Mouse (Mus musculus) right cerebral cortex, postnatal 10 days (tissue): ENCODE measurements around the gene Arhgef25.

Source experiments
- DNase-seq, 2 experiments: peaks; one replicate each; pipeline ENCODE4 v3.0.0; 2021; ENCODE audit warnings: low spot score in 2 of 2

The Arhgef25 gene

GRCm38 (mm10) chr10:127186451-127186850, 3.4 kb downstream of the Arhgef25 start:
- no peak for DNase-seq

- DNase-seq: no peak
These were observed 4.4 kb downstream of the Arhgef25 start for GRCm38 (mm10) chr10:127185506-127185905.

DNA sequence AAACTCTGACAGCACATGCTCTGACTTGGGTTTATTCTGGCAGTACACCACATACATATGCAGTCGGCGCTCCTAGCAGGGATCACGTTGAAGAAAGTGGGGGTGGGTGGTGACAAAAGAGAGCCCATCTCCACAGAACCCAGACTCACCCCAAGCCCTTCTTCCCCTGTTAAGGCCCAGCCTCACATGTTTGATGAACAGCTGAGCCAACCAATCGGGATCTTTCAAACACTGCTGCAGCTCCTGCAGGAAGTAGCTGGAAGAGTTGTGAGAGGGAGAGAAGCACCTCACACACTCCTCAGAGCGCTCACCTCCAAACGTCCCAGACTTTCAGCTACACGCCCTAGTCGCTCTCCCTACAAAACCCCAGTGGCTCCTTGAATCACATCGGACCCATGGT, 4.8 kb downstream of the Arhgef25 start:
- DNase-seq: peak; percentile 73 to 77

GRCm38 (mm10) chr10:127183759-127184158, 6.1 kb downstream of the Arhgef25 start:
- no peak for DNase-seq

GRCm38 (mm10) chr10:127182624-127183023, 7.3 kb downstream of the Arhgef25 start:
- no peak for DNase-seq

DNA sequence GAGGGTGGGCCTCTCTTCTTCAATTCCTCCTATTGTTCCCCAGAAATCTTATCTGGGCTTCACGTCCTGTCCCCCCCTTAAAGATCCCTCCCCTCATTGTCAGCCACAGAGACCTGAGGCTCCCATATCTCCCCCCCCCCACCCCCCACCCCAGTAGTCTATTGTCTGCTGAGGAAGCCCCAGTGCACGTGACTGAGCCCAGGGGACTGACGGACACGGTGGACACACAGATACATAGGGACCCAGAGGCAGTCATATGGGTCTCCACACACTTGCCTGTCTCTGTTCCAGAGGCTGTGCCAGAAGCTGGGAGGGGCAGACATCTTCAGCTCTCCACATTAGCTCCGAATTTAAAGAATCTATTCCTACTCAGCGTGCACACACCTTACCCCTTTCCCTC, 8.3 kb downstream of the Arhgef25 start:
- DNase-seq: no peak

- DNase-seq: no peak
These were observed 9.2 kb downstream of the Arhgef25 start for GRCm38 (mm10) chr10:127180695-127181047.

GRCm38 (mm10) chr10:127179871-127180694, 9.8 kb downstream of the Arhgef25 start, which contains the start of gene Slc26a10:
Gene Slc26a10, minus strand, starts transcription at chr10:127180645.
- DNase-seq: peak in 1 of 2 experiments; percentile 71

- peak in 1 of 2 experiments; percentile 34 for DNase-seq
These were observed 11.4 kb downstream of the Arhgef25 start for GRCm38 (mm10) chr10:127178286-127179027.

DNA sequence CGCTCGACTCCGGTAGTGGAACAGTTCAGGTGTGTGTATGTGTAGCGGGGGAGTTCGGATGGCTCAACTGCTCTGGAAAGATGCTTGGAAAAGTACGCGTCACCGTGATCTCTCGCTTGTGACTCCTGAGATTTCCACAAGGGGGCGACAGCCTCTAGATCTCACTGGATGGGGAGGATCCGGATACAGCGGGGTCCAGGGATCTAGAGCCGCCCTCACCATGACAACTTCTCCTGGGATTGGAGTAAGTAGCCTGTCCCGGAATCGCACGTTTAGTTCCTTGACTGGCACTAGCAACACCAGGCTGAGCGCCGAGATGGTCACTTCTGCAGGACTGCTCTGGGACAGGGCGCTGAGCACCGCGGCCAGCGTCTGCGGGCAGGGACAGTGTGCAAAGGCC, 12.2 kb downstream of the Arhgef25 start:
- DNase-seq: peak; percentile 79 to 85

GRCm38 (mm10) chr10:127177235-127177634, 12.6 kb downstream of the Arhgef25 start:
- DNase-seq: no peak

GRCm38 (mm10) chr10:127176756-127177155, 13.1 kb downstream of the Arhgef25 start:
- DNase-seq: no peak

DNA sequence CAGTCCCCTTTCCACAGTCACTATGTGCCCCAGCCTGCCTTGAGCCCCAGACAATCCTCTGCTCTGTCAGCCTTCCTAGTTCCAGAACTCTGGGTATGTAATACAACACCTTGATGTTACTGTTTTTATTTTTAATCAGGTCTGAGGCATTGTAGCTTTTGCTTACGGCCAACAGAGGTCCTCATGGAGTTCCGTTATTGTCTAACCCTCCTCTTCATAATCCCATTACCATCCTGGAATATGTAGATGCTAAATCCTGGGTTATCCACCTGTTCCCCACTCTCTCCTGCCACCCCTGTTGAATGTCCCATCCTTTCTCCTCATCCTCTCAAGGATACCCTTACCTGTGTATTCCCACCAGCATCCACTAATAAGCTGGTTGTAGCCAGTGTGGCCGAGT, 13.7 kb downstream of the Arhgef25 start:
- DNase-seq: no peak

DNA sequence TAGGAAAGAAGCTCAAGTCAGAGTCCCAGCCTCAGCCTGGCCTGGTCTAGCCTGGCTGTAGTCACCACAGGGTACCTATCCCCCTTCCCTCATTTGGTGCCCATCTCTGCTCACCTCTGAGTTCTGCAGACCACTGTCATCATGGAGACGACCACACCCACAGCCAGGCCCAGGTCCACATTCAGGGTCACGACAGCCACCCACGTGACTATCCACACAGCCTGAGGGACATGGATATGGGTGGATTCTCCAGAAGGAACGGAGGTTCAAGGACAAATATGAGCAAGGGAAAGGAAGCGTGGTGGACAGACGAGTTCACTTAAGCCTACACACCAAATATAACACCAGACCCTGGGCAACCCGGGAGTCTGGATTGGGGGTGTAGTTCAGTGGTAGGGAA, 15.7 kb downstream of the Arhgef25 start:
- DNase-seq: peak in 1 of 2 experiments; percentile 37

DNA sequence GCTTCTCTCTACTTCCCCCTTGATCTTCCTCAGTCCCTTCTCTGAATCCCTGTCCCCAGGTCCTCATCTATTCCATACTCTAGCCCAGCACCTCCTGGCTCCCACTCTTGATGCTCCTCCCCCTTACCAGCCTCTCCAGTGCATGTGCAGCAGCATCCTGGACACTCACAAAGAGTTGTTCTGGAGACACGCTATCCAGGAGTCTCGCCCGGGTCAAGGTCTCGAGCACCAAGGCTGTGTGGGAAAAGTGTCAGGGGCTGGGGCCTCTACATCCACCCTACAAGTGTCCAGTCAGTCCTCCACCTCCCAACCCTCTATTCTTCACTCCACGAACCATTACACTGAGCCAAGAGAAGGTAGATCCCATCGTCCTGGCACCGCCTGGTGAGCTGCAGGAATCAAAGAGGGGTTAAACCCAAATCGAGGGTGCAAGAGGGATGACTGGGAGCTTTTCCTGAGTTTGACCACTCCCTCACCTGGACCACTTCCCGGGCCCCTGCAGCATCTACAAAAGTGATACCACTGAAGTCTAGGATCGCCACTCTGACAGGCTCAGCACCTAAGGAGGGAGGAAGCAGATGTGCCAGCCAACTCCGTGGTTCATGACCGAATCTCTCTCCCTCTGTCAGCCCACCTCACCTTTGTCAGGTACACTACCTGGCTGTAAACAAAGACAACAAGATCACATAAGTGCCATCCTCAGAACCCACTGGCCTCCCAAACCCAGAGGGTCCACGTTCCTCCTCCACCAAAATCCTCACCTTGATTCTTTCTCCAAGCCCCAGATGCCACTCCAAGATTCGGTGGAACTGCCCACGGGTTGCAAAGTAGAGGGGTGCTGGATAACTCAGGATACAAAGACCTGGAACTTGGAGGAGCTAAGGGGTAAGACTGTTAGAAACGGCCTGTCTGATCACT, 16.5 kb downstream of the Arhgef25 start:
- peak in 1 of 2 experiments; percentile 32 for DNase-seq

DNA sequence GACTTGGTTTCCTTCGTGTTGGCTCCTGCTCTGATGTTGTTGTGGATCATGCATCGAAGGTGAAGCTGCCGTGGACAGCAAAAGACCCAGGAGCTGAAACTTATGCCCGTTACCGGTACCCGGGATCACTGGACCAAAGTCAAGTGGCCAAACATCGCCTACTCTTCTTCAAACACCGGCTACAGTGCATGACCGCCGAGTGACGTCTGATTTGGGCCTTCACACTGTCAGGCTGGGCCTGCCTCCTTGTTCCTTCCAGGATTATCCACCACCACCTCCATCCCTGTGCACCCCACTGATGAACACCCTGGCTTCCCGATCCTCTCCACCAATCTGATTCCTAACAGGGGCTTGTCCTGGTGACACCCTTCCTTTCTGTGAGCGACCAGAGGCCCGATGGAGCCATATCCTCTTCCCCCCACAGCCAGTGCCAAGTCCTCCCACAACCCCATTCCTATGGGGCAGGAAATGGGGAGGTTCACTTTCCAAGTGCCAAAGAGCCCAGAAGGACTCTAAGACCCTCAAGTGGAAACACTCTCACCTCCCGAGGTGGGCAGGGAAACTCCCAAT, 18.2 kb downstream of the Arhgef25 start:
- DNase-seq: no peak

DNA sequence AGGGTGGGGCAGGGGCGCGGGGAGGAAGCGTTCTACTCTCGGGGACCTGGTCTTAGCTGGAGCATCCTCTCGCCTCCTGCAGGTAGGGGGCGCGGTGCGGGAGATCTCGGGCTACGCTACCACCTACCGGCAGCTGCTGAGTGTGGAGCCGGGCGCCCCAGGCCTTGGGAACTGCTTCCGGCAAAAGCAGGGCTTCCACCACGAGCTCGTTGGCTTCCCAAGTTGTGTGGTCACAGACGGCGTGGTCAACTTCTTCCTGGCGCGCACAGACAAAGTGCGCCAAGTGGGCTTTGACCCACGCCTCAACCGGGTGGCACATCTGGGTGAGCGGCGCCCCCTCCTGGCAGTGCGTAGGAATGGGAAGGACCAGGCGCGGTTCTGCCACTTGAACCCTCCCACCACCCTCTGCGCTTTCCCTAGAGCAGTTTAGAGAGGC, 19.0 kb downstream of the Arhgef25 start:
- DNase-seq: peak; percentile 68 to 76

DNA sequence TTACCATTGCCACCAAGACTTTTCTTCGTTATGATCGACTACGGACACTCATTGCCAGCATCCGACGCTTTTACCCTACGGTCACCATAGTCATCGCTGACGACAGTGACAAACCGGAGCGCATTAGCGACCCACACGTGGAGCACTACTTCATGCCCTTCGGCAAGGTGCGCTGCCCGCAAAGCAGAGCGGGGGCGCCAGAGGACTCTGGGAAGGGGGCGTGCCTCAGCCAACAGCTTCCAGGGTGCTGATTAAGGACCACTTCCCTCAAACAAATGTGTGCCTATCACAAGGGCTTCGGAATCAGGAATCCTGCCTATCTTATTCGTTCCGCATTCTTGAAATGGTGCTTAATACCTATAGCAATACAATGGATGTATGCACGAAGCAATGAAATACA, 19.9 kb downstream of the Arhgef25 start:
- DNase-seq: peak; percentile 44 to 60

DNA sequence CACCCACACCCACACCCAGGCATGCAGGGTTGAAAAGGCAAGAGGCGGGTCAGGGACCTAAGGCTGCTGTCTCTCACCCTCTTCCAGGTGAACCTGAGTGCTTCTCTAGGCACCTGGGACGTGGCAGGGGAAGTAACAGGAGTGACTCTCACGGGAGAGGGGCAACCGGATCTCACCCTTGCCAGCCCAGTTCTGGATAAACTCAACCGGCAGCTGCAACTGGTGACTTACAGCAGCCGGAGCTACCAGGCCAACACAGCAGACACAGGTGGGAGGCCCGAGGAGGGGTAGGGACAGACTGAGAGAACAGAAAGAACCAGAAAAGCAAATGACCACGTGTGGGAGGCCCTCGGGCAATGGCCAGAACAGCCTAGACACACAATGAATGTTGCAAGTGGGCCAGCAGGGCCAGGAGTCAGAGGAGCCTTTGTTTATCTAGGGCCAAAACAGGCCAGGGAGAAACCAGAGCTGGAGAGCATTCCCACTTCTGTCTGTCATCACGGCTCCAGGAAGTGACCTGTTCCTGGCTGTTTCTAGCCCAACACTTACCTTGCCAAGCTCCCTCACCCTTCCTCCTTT, 22.2 kb downstream of the Arhgef25 start:
- peak in 1 of 2 experiments; percentile 37 for DNase-seq

DNA sequence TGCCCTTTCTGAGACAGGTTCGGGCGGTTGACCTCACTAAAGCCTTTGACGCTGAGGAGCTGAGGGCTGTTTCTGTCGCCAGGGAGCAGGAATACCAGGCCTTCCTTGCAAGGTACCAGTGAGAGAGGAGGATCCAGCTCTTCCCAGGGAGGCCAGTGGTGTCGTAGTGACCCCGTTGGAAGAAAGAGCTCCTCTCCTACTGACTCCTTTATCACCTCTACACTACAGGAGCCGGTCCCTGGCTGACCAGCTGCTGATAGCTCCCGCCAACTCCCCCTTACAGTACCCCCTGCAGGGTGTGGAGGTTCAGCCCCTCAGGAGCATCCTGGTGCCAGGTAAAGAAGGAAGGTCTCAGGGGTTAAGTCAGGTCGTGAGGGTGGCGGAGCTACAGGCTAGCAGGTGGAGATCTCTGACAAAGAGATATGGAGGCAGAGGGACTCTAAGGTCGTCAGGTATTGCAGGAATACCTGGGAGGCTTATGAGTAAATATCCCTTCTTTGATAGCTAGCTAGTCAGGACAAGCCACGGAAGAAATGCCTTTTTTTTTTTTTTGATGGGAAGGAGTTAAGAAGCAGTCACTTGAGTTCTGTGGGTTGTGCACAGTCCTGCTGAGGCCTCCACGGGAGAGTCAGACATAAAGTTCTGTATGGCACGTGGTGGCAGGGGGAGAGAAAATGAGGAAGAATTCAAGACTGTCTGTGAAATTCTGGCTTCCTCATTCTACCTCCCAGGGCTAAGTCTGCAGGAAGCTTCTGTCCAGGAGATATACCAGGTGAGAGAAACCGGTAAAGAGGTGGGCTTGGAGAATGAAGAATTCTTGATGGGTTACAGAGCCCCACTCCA, 22.9 kb downstream of the Arhgef25 start:
- no peak for DNase-seq
